Comparison of ENCODE assay signal across 8 mouse cellular contexts in the genomic region with DNA sequence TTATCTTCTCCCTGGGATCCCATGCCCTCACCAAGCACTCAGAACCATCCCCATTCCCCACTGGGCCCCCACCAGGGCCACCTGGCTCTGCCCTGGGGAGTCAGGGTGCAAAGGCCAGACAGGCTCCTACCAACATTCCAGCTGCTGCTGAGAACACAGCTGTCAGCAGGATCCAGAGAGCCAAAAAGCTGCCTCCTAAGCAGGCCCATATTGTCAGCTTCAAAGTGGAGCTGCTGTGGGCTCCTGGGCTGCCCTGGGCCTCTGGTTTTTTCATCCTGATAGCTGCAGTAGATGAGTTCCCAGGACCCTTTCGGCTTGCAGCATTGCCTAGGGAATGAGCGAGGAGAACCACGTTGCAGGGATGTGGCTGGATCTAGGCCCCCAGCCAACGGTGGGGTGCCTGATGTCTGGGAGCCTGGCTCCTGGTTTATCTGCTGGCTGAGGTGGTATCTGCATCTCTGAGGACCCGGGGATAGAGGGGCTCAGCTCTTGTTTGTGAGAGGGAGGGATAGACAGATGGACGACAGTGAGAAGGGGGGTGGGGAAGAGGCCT. TPM values are rescaled to one million over a fixed set of nuclear protein-coding genes. Genes with fewer than 3 reads are reported as not detected.
DNase-seq lines count a peak whose midpoint lies in the region; ATAC-seq and TF ChIP-seq lines count a peak whose summit lies in the region.

No protein-coding gene starts in this region.

- peak overlapping the region; percentile 95 for H3K27ac ChIP-seq in lung, embryonic 14.5 days (ENCODE audit: low read depth)
- peak overlapping the region; percentile 93 for H3K27ac ChIP-seq in forebrain, embryonic 15.5 days (replicated peaks)
- peak overlapping the region; percentile 27 for H3K27ac ChIP-seq in midbrain, embryonic 14.5 days (replicated peaks; ENCODE audit: low read depth, low read length)

- peaks cover 57% of the 10 kb centered on the region for H3K4me1 ChIP-seq in lung, embryonic 14.5 days (ENCODE audit: insufficient read depth)
- peaks cover 65% of the 10 kb centered on the region for H3K4me1 ChIP-seq in forebrain, embryonic 15.5 days
- H3K4me1 ChIP-seq in midbrain, embryonic 14.5 days (ENCODE audit: control insufficient read depth, insufficient read depth, low read length): peaks cover 53% of the 10 kb centered on the region

- ATAC-seq in lung, embryonic 14.5 days (ENCODE audit: insufficient read depth): no peak
- ATAC-seq in forebrain, embryonic 15.5 days (replicated peaks): no peak
- ATAC-seq in midbrain, embryonic 14.5 days (ENCODE audit: low FRiP score, low TSS enrichment): no peak

- TF ChIP-seq CTCF in lung, embryonic 14.5 days (IDR thresholded peaks at IDR 0.05; ENCODE audit: low read depth): no peak

- DNase-seq in lung, embryonic 14.5 days: peak; percentile 51
- DNase-seq in lung, postnatal 25 days (ENCODE audit: low spot score): no peak
- peak; percentile 63 to 65 for DNase-seq in kidney, adult 8-10 months
- DNase-seq in midbrain, embryonic 14.5 days: no peak
- DNase-seq in cerebellum, adult 11-12 months: no peak
- no peak for DNase-seq in gastrocnemius, adult 8-10 months (ENCODE audit: low spot score in 2 of 2)
- no peak for DNase-seq in right cerebral cortex, postnatal 14 days

- 0 out of 2 replicates have a peak overlapping the region, but pooled peaks have one; percentile 3 for H3K9ac ChIP-seq in lung, embryonic 14.5 days
- peak overlapping the region; percentile 9; the same call in 1 of the 2 replicates for H3K9ac ChIP-seq in forebrain, embryonic 15.5 days (replicated peaks)
- H3K9ac ChIP-seq in midbrain, embryonic 14.5 days (replicated peaks; ENCODE audit: low read length): peak overlapping the region; percentile 29; the same call in 1 of the 2 replicates

- no peaks in the 10 kb centered on the region for H3K27me3 ChIP-seq in lung, embryonic 14.5 days (ENCODE audit: insufficient read depth, low read length)
- no peaks in the 10 kb centered on the region for H3K27me3 ChIP-seq in forebrain, embryonic 15.5 days
- no peaks in the 10 kb centered on the region for H3K27me3 ChIP-seq in midbrain, embryonic 14.5 days (ENCODE audit: control insufficient read depth, insufficient read depth, low read length)

- no peak overlapping the region for H3K4me3 ChIP-seq in lung, embryonic 14.5 days (ENCODE audit: low read depth, low read length)
- no peak overlapping the region for H3K4me3 ChIP-seq in forebrain, embryonic 15.5 days
- no peak overlapping the region for H3K4me3 ChIP-seq in midbrain, embryonic 14.5 days (replicated peaks; ENCODE audit: low read depth, low read length)

- 16% methylated on average over 6 of the region's 6 CpGs for WGBS in lung, embryonic 14.5 days
- 25% methylated on average over 6 of the region's 6 CpGs for WGBS in forebrain, embryonic 15.5 days
- 20% methylated on average over 6 of the region's 6 CpGs for WGBS in midbrain, embryonic 14.5 days

- H3K36me3 ChIP-seq in lung, embryonic 14.5 days (ENCODE audit: insufficient read depth): no peaks in the 10 kb centered on the region
- no peaks in the 10 kb centered on the region for H3K36me3 ChIP-seq in forebrain, embryonic 15.5 days
- H3K36me3 ChIP-seq in midbrain, embryonic 14.5 days (ENCODE audit: control insufficient read depth, insufficient read depth, low read length): no peaks in the 10 kb centered on the region

- H3K4me2 ChIP-seq in lung, embryonic 14.5 days: 0 out of 2 replicates have a peak overlapping the region, but pooled peaks have one; percentile 12
- no peak overlapping the region for H3K4me2 ChIP-seq in forebrain, embryonic 15.5 days (replicated peaks)
- H3K4me2 ChIP-seq in midbrain, embryonic 14.5 days (ENCODE audit: low read length): no peak overlapping the region

- no peaks in the 10 kb centered on the region for H3K9me3 ChIP-seq in lung, embryonic 14.5 days (ENCODE audit: low read depth, low read length)
- H3K9me3 ChIP-seq in forebrain, embryonic 15.5 days: no peaks in the 10 kb centered on the region
- no peaks in the 10 kb centered on the region for H3K9me3 ChIP-seq in midbrain, embryonic 14.5 days (ENCODE audit: control insufficient read depth, low read length)

RNA-seq across cellular contexts. Expression of a gene that starts 36.7 kb away (rescaled TPM):
- 96.3 and 101 TPM in 2 replicates for polyA plus RNA-seq in lung, embryonic 14.5 days (2014; fragmentation: Nextera tagmentation; extraction: Ambion mirVana)
- polyA plus RNA-seq in forebrain, embryonic 15.5 days (2015; fragmentation: Nextera tagmentation; extraction: Ambion mirVana): 31.8 and 33.6 TPM in 2 replicates
- 19.6 and 23.1 TPM in 2 replicates for polyA plus RNA-seq in midbrain, embryonic 14.5 days (2014; fragmentation: Nextera tagmentation; extraction: Ambion mirVana)
- 10 to 100 TPM; 18.8 to 27.9 (median 27.3) TPM for total RNA-seq in gastrocnemius, adult 8-10 months (2022)

Comparison
In these comparisons a context has a peak if more than half of its experiments do, and no peak if none do; other contexts are left out.
1. DNase-seq: peak in lung, embryonic 14.5 days (single experiment) and kidney, adult 8-10 months (2 of 2); none in lung, postnatal 25 days (single experiment), midbrain, embryonic 14.5 days (single experiment), cerebellum, adult 11-12 months (single experiment), gastrocnemius, adult 8-10 months (0 of 2) and right cerebral cortex, postnatal 14 days (single experiment).
2. H3K27ac ChIP-seq: peak in every context shown above with its lines; median percentile 95 in lung, embryonic 14.5 days; 93 in forebrain, embryonic 15.5 days; 27 in midbrain, embryonic 14.5 days.
3. Peak in every context shown above with its lines, with median percentiles within 50 percentile points of each other: H3K9ac ChIP-seq.